Comparison of ENCODE assay signal across 10 mouse cellular contexts in the genomic region with DNA sequence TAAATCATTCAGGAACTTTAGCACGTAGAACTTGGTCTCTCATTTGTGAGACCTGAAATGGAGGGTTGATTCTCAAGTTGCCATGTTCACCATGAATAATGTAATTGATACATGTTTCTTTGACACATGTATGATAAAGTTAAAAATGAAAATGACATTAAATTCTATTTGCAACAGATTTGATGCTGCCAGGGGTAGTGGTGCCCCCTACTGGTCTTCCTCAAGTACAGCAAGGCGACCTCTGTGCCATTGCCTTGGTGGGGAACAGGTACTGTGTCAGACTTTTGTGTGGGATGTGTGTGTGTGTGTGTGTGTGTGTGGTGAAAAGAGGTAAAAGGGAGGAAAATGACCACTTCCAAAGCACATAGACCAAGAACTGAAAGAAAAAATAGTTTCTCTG. TPM values are rescaled to one million over a fixed set of nuclear protein-coding genes. Genes with fewer than 3 reads are reported as not detected.
DNase-seq lines count a peak whose midpoint lies in the region; ATAC-seq and TF ChIP-seq lines count a peak whose summit lies in the region.
"Had no signal": no experiment of that assay in that cellular context is flagged by ENCODE, and none has a peak within 500 bp of the region (broad histone marks: within the 10 kb centered on the region; RNA-seq: fewer than 3 reads in every experiment).

No protein-coding gene starts in this region.

- H3K79me2 ChIP-seq in MEL (ENCODE audit: control insufficient read depth, insufficient read depth, low read length, poor library complexity) = peaks cover 10% of the 10 kb centered on the region

- no peak overlapping the region for H3K4me2 ChIP-seq in kidney, embryonic 16.5 days (replicated peaks; ENCODE audit: low read depth, low read length)
- H3K4me2 ChIP-seq: heart, embryonic 15.5 days; neural tube, embryonic 12.5 days had no signal

- peak; percentile 83 for TF ChIP-seq RAD21 in MEL (IDR thresholded peaks at IDR 0.05; ENCODE audit: low read depth, low read length)

- TF ChIP-seq EP300 in MEL (IDR thresholded peaks at IDR 0.05; ENCODE audit: low read depth in 1 of 2, low read length in 2 of 2) = no peak

- no peaks in the 10 kb centered on the region for H3K9me3 ChIP-seq in kidney, embryonic 16.5 days (ENCODE audit: low read length)
- H3K9me3 ChIP-seq in MEL (replicated peaks; ENCODE audit: insufficient read depth, low read length) = no peaks in the 10 kb centered on the region
- no peaks in the 10 kb centered on the region for H3K9me3 ChIP-seq in embryonic facial prominence, embryonic 10.5 days
- H3K9me3 ChIP-seq: heart, embryonic 15.5 days; neural tube, embryonic 12.5 days had no signal

- 64% methylated on average over 2 of the region's 2 CpGs for WGBS in kidney, embryonic 16.5 days
- WGBS in embryonic facial prominence, embryonic 10.5 days = 57% methylated on average over 2 of the region's 2 CpGs

- peaks cover 12% of the 10 kb centered on the region for H3K36me3 ChIP-seq in kidney, embryonic 16.5 days (ENCODE audit: insufficient read depth, low read length)
- H3K36me3 ChIP-seq in MEL (ENCODE audit: control insufficient read depth in 1 of 2, insufficient read depth in 2 of 2, low read length in 2 of 2) = peaks cover 0 to 19% of the 10 kb centered on the region in 2 experiments; a peak in 3 of 4 replicates
- peaks cover 37% of the 10 kb centered on the region for H3K36me3 ChIP-seq in embryonic facial prominence, embryonic 10.5 days (replicated peaks)

- H3K27ac ChIP-seq in kidney, embryonic 16.5 days (ENCODE audit: low read length) = no peak overlapping the region
- no peak overlapping the region for H3K27ac ChIP-seq in MEL (ENCODE audit: control insufficient read depth, low read depth, low read length)
- H3K27ac ChIP-seq in embryonic facial prominence, embryonic 10.5 days (replicated peaks) = no peak overlapping the region
- H3K27ac ChIP-seq: heart, embryonic 15.5 days; neural tube, embryonic 12.5 days had no signal

- ATAC-seq in kidney, embryonic 16.5 days (ENCODE audit: low FRiP score, low TSS enrichment) = no peak

- H3K27me3 ChIP-seq in kidney, embryonic 16.5 days (ENCODE audit: insufficient read depth, low read length) = no peaks in the 10 kb centered on the region
- no peaks in the 10 kb centered on the region for H3K27me3 ChIP-seq in MEL (ENCODE audit: control insufficient read depth in 1 of 2, insufficient read depth in 2 of 2, low read length in 2 of 2)
- no peaks in the 10 kb centered on the region for H3K27me3 ChIP-seq in embryonic facial prominence, embryonic 10.5 days (replicated peaks; ENCODE audit: low read depth, poor library complexity, severe bottlenecking)
- H3K27me3 ChIP-seq: heart, embryonic 15.5 days; neural tube, embryonic 12.5 days had no signal

- peaks cover 11% of the 10 kb centered on the region for H3K4me1 ChIP-seq in kidney, embryonic 16.5 days (ENCODE audit: insufficient read depth, low read length)
- peaks cover 9 to 13% of the 10 kb centered on the region in 2 experiments for H3K4me1 ChIP-seq in MEL (ENCODE audit: control insufficient read depth in 1 of 2, insufficient read depth in 2 of 2, low read length in 2 of 2)
- peaks cover 10% of the 10 kb centered on the region for H3K4me1 ChIP-seq in embryonic facial prominence, embryonic 10.5 days

- TF ChIP-seq CTCF in MEL (IDR thresholded peaks at IDR 0.05 in 2 of 3, conservative IDR thresholded peaks at IDR 0.05 in 1 of 3; ENCODE audit: control insufficient read depth in 1 of 3, insufficient read depth in 1 of 3, low read depth in 2 of 3, low read length in 3 of 3, poor library complexity in 1 of 3, severe bottlenecking in 1 of 3) = peak; percentile 84 to 96 (median 93)

- H3K9ac ChIP-seq in kidney, embryonic 16.5 days (replicated peaks; ENCODE audit: low read length) = no peak overlapping the region
- no peak overlapping the region for H3K9ac ChIP-seq in MEL (ENCODE audit: control insufficient read depth, low read depth, low read length, poor library complexity, severe bottlenecking)
- H3K9ac ChIP-seq: heart, embryonic 15.5 days; neural tube, embryonic 12.5 days had no signal

- no peak for TF ChIP-seq POLR2A in MEL (IDR thresholded peaks at IDR 0.05; ENCODE audit: control insufficient read depth in 1 of 2, insufficient read depth in 1 of 2, low read depth in 1 of 2, low read length in 2 of 2, poor library complexity in 1 of 2)

- peak; percentile 30 for DNase-seq in adrenal gland, adult 2 months
- no peak for DNase-seq in adrenal gland, postnatal 4 days (ENCODE audit: low spot score in 2 of 2)
- DNase-seq in kidney, postnatal 25 days = peak; percentile 38 to 44
- DNase-seq in MEL (ENCODE audit: low read depth, low spot score) = peak; percentile 75
- peak; percentile 50 for DNase-seq in embryonic facial prominence, embryonic 10.5 days (ENCODE audit: low spot score)
- peak; percentile 54 for DNase-seq in lung, postnatal 36 days
- peak; percentile 70 for DNase-seq in thymus, postnatal 4 days

- H3K4me3 ChIP-seq in kidney, embryonic 16.5 days (ENCODE audit: low read length) = no peak overlapping the region
- no peak overlapping the region for H3K4me3 ChIP-seq in MEL (ENCODE audit: control insufficient read depth in 1 of 2, insufficient read depth in 1 of 2, low read depth in 2 of 2, low read length in 2 of 2)
- no peak overlapping the region for H3K4me3 ChIP-seq in embryonic facial prominence, embryonic 10.5 days
- H3K4me3 ChIP-seq: heart, embryonic 15.5 days; neural tube, embryonic 12.5 days had no signal

TF ChIP-seq in MEL, 35 proteins besides CTCF, POLR2A, EP300 and RAD21 (continues in another document):
- TF ChIP-seq MYC (IDR thresholded peaks at IDR 0.05; ENCODE audit: low read depth, low read length) = no peak
- TF ChIP-seq MXI1 (IDR thresholded peaks at IDR 0.05; ENCODE audit: low read depth, low read length) = peak; percentile 39; the same call in 1 of the 2 replicates
- TF ChIP-seq MAZ (IDR thresholded peaks at IDR 0.05; ENCODE audit: low read depth, low read length) = no peak
- TF ChIP-seq SIN3A (IDR thresholded peaks at IDR 0.05; ENCODE audit: low read length) = no peak
- no peak for TF ChIP-seq TBP (IDR thresholded peaks at IDR 0.05; ENCODE audit: low read depth, low read length)
- TF ChIP-seq TCF12 (IDR thresholded peaks at IDR 0.05; ENCODE audit: low read depth, low read length) = no peak
- TF ChIP-seq SMC3 (IDR thresholded peaks at IDR 0.05; ENCODE audit: low read depth, low read length) = peak; percentile 89
- TF ChIP-seq GABPA (IDR thresholded peaks at IDR 0.05; ENCODE audit: low read depth, low read length) = no peak
- TF ChIP-seq UBTF (IDR thresholded peaks at IDR 0.05; ENCODE audit: borderline replicate concordance, insufficient read depth, low read depth, low read length) = no peak
- TF ChIP-seq ZC3H11A (IDR thresholded peaks at IDR 0.05; ENCODE audit: low read depth, low read length) = peak; percentile 83
- TF ChIP-seq GATA1 (IDR thresholded peaks at IDR 0.05; ENCODE audit: low read depth, low read length) = no peak
- no peak for TF ChIP-seq ZKSCAN1 (IDR thresholded peaks at IDR 0.05; ENCODE audit: low read depth, low read length)
- TF ChIP-seq E2F4 (IDR thresholded peaks at IDR 0.05; ENCODE audit: borderline replicate concordance, low read depth, low read length) = no peak
- no peak for TF ChIP-seq POLR2AphosphoS2 (IDR thresholded peaks at IDR 0.05; ENCODE audit: low read length)
- TF ChIP-seq ZNF384 (IDR thresholded peaks at IDR 0.05; ENCODE audit: low read depth, low read length) = 0 out of 2 replicates have a peak, but pooled peaks have one; percentile 22
- TF ChIP-seq NELFE (IDR thresholded peaks at IDR 0.05; ENCODE audit: low read depth, low read length) = no peak
- no peak for TF ChIP-seq NRF1 (IDR thresholded peaks at IDR 0.05; ENCODE audit: insufficient read depth, low read depth, low read length, poor library complexity, severe bottlenecking)
- no peak for TF ChIP-seq TAL1 (IDR thresholded peaks at IDR 0.05; ENCODE audit: low read length)
- 0 out of 2 replicates have a peak, but pooled peaks have one; percentile 17 for TF ChIP-seq JUND (IDR thresholded peaks at IDR 0.05; ENCODE audit: low read depth, low read length)
- peak; percentile 26; the same call in 1 of the 2 replicates for TF ChIP-seq BHLHE40 (IDR thresholded peaks at IDR 0.05; ENCODE audit: borderline replicate concordance, low read depth, low read length)

RNA-seq across cellular contexts. Expression of a gene that starts 2.5 kb away (rescaled TPM):
- total RNA-seq in adrenal gland, adult 2 months (2021) = 10 to 100 TPM; 40.0 to 41.8 TPM
- 27.5 and 29.7 TPM in 2 replicates for polyA plus RNA-seq in adrenal gland, adult 2 months (2012; rRNA removed)
- total RNA-seq in adrenal gland, postnatal 4 days (2021) = 10 to 100 TPM; 47.4 to 49.9 TPM
- 70.0 and 70.5 TPM in 2 replicates for polyA plus RNA-seq in kidney, embryonic 16.5 days (2015; fragmentation: Nextera tagmentation; extraction: Ambion mirVana)
- 29.3 and 31.0 TPM in 2 replicates for total RNA-seq in MEL (2012; rRNA removed)
- polyA plus RNA-seq in MEL (2012; ENCODE audit: insufficient read depth in 1 of 2, insufficient read length in 2 of 2, low read depth in 1 of 2, low replicate concordance in 2 of 2, missing spikeins in 1 of 2) = 10 to 100 TPM in 1 of 2 experiments, not detected in 1; 43.6 TPM
- 66.9 and 70.3 TPM in 2 replicates for polyA plus RNA-seq in embryonic facial prominence, embryonic 10.5 days (2016; fragmentation: Nextera tagmentation; extraction: Ambion mirVana)

RNA-seq across cellular contexts. Expression of a gene that starts 17.3 kb away (rescaled TPM):
- 1 to 10 TPM; 5.6 to 7.3 TPM for total RNA-seq in adrenal gland, adult 2 months (2021)
- polyA plus RNA-seq in adrenal gland, adult 2 months (2012; rRNA removed) = 2.3 and 3.2 TPM in 2 replicates
- 1 to 10 TPM; 7.9 to 8.4 TPM for total RNA-seq in adrenal gland, postnatal 4 days (2021)
- 5.9 and 6.1 TPM in 2 replicates for polyA plus RNA-seq in kidney, embryonic 16.5 days (2015; fragmentation: Nextera tagmentation; extraction: Ambion mirVana)
- 7.9 and 8.6 TPM in 2 replicates for total RNA-seq in MEL (2012; rRNA removed)
- 10 to 100 TPM in 1 of 2 experiments, not detected in 1; 11.8 TPM for polyA plus RNA-seq in MEL (2012; ENCODE audit: insufficient read depth in 1 of 2, insufficient read length in 2 of 2, low read depth in 1 of 2, low replicate concordance in 2 of 2, missing spikeins in 1 of 2)
- polyA plus RNA-seq in embryonic facial prominence, embryonic 10.5 days (2016; fragmentation: Nextera tagmentation; extraction: Ambion mirVana) = 8.7 and 9.7 TPM in 2 replicates

RNA-seq across cellular contexts. Expression of a gene that starts 57.8 kb away (rescaled TPM):
- total RNA-seq in adrenal gland, adult 2 months (2021) = 100 to 1,000 TPM; 161 to 176 TPM
- 130 and 132 TPM in 2 replicates for polyA plus RNA-seq in adrenal gland, adult 2 months (2012; rRNA removed)
- total RNA-seq in adrenal gland, postnatal 4 days (2021) = 100 to 1,000 TPM; 152 to 160 TPM
- 26.5 and 43.9 TPM in 2 replicates for polyA plus RNA-seq in kidney, embryonic 16.5 days (2015; fragmentation: Nextera tagmentation; extraction: Ambion mirVana)
- 51.7 and 53.2 TPM in 2 replicates for total RNA-seq in MEL (2012; rRNA removed)
- 10 to 100 TPM in 1 of 2 experiments, not detected in 1; 85.4 TPM for polyA plus RNA-seq in MEL (2012; ENCODE audit: insufficient read depth in 1 of 2, insufficient read length in 2 of 2, low read depth in 1 of 2, low replicate concordance in 2 of 2, missing spikeins in 1 of 2)
- 44.4 and 45.4 TPM in 2 replicates for polyA plus RNA-seq in embryonic facial prominence, embryonic 10.5 days (2016; fragmentation: Nextera tagmentation; extraction: Ambion mirVana)

Comparison
In these comparisons a context has a peak if more than half of its experiments do, and no peak if none do; other contexts are left out.
1. DNase-seq: peak in adrenal gland, adult 2 months (single experiment), kidney, postnatal 25 days (2 of 2), MEL (single experiment), embryonic facial prominence, embryonic 10.5 days (single experiment), lung, postnatal 36 days (single experiment) and thymus, postnatal 4 days (single experiment); none in adrenal gland, postnatal 4 days (0 of 2).